Mouse (Mus musculus) adrenal gland, postnatal 0 days (tissue): ENCODE measurements around the gene Gm45140. TPM values are rescaled to one million over a fixed set of nuclear protein-coding genes. Genes with fewer than 3 reads are reported as not detected.

Experiments used
- polyA plus RNA-seq: library from polyadenylated mRNA; unstranded; fragments of >200 nt; fragmentation: Nextera tagmentation; extraction: Ambion mirVana; gene quantifications from 2 replicates; pipeline ENCODE4 v1.2.1, GENCODE M21; 2015

The Gm45140 gene
- 2.2 and 2.6 TPM in 2 replicates for polyA plus RNA-seq

DNA sequence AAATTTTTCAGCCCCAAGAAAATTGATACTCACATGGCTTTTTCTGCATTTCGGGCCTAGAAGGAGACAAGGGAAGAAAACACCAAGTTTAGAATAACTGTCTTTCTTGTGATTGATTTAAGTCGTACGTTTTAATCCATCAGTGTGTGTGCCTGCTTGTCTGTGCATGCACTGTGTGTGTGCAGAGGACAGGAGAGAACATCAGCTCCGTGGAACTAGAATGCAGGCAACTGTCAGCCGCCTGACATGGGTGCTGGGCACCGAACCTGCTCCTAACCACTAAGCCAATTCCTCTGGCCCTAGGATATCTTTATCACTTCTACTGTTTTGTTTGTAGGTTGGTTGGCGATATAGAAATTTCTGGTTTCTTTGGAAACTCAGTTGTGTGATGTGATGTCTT lies at the start of gene Gm45140:
Gm45140 (minus strand) TSS at position 101 of the 400 bp plus-strand sequence.

DNA sequence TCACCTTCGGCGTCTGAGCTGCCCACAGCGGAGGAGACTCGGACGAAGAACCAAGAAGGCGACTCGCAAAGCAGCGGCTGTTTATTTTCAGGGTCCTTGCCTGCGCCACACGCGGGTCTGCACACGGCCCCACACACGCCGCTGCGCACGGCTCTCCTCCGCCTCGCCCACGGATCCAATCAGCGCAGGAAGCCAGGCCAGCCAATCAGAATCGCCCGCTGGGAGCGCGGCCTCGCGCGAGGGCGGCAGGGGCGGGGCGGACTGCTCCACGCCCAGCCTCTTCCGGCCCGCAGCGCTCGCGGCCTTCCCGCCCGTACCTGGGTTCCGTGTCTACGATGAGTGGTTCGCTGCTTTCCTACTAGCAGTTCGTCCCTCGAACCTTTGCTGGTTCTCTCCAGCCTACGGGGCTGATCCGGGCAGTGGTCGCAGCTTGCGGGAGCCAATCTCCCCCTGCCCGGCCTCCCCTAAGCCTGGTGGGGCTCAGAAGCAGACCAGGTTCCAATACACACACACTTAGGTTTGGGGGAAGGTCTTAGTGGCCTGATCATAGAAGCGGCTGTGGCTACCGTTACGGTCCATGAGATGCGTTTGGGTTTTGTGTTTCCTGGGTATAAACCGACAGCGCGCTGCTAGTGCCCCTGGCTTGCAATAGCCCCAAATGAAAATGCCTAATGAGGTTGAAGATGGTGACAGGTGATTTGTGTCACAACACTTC lies 15.5 kb upstream of the Gm45140 start, which contains the start of gene Cnbp:
Cnbp (minus strand) TSS at position 207 of the 715 bp plus-strand sequence.

DNA sequence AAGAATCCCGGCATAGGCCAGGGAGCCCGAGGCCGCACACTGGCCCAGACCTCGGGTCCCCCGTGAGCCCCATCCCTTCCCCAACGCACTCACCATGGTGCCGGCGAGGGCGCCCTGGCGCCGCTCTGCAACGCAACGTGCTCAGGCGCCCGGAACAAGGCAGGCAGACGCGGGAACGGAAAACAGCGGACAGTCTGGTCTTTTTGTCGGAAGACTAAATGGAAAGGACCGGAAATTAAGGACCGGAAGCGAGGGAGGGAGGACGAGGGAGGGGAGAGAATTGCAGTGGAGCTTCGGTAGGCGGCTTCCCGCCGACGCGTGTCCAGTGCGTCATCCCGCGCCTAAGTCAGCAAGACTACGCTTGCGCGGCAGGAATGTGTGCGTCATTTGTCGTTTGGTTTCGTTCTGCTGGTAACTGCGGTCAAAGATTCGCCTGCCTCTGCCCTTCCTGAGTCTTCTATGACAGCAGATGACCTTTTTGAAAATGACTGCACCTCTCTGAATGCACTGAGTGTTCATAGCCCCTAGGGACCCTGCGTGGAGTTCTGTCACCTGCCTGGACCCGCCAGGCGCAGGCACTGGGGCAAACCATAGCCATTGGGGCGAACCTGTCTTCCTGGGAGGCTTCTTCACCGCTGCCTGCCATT lies 3.1 kb upstream of the Gm45140 start, which contains the start of gene Isy1:
Isy1 (minus strand) TSS at position 248 of the 647 bp plus-strand sequence.

DNA sequence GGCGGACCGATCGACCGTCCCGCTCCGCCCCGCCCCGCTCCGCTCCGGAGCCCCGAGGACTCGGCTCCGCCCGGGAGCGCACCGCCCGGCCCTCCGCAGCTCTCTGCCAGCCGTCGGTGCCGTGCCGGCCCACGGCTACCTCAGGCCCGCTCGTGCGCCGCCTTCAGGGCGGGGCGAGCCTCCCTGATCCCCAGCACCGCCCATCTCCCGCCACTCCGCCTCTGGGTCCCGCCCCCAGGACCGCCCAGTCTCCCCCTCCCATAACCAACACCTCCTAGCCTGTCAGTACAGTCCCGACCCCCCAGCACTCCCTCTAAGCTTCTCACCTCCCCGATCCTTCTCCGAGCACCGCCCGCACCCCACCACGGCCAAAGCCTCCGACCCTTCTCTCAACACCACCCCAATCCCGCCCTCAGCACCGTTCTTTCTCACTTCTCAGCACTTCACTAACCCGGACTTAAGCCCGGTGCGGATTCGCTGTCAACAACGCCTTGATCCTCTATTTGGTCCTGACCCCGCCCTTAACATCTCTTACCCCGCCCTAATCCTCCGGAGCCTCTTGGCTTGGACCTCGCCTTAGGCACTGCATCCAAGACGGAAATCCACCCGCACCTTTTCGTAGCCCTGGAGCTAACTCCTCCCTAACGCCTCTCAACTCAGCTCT lies 23.8 kb downstream of the Gm45140 start, which contains the start of gene Rab43:
Rab43 (minus strand) TSS at position 490 of the 664 bp plus-strand sequence.

DNA sequence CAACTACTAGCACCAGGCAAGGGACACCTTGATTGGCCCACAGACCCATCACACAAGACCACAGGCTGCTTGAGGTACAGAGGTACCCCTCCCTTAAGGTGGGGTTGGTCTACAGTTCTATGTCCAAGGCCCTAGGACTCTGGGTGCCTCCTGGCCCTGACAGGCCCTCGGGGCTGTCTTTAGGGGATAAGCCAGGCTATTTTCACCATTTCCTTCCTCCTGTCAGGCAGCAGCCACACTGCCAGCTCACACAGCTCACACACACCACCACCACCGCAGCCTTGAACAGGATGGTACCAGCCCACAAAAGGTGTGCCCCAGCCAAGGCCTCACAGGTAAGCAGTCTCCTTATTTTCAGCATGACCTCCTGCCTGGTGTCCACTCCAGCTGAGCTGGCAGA lies 57.8 kb downstream of the Gm45140 start, which contains the start of gene Gp9:
Gp9 (plus strand) TSS at position 231 of the 400 bp plus-strand sequence.

Other genes with a start within 250 kb of the Gm45140 start
- gene Prokr1, start 245.1 kb downstream of the Gm45140 start, polyA plus RNA-seq = 2.0 and 2.3 TPM in 2 replicates
- gene Aplf, start 163.6 kb downstream of the Gm45140 start, polyA plus RNA-seq = 9.8 and 13.8 TPM in 2 replicates
- gene Efcc1, start 104.9 kb downstream of the Gm45140 start, polyA plus RNA-seq = 0.97 and 2.3 TPM in 2 replicates
- gene Gp9, start 57.7 kb downstream of the Gm45140 start, polyA plus RNA-seq = 2.2 and 3.0 TPM in 2 replicates
- 13.7 and 15.6 TPM in 2 replicates for gene Rab43, start 23.6 kb downstream of the Gm45140 start, polyA plus RNA-seq
- 29.0 and 34.7 TPM in 2 replicates for gene Isy1, start 3.0 kb upstream of the Gm45140 start, polyA plus RNA-seq
- gene Cnbp, start 15.3 kb upstream of the Gm45140 start, polyA plus RNA-seq = 1,034 and 1,061 TPM in 2 replicates
- gene Copg1, start 52.0 kb upstream of the Gm45140 start, polyA plus RNA-seq = 66.7 and 84.6 TPM in 2 replicates
- gene Hmces, start 78.1 kb upstream of the Gm45140 start, polyA plus RNA-seq = 21.0 and 29.1 TPM in 2 replicates
- gene H1fx, start 145.8 kb upstream of the Gm45140 start, polyA plus RNA-seq = 49.4 and 70.4 TPM in 2 replicates
- gene Rab7, start 209.5 kb upstream of the Gm45140 start, polyA plus RNA-seq = 190 and 234 TPM in 2 replicates
- 145 and 207 TPM in 2 replicates for gene Rpn1, start 248.7 kb upstream of the Gm45140 start, polyA plus RNA-seq